Mouse (Mus musculus): ENCODE data around the gene Gm28374.

Gm28374 gene

DNA sequence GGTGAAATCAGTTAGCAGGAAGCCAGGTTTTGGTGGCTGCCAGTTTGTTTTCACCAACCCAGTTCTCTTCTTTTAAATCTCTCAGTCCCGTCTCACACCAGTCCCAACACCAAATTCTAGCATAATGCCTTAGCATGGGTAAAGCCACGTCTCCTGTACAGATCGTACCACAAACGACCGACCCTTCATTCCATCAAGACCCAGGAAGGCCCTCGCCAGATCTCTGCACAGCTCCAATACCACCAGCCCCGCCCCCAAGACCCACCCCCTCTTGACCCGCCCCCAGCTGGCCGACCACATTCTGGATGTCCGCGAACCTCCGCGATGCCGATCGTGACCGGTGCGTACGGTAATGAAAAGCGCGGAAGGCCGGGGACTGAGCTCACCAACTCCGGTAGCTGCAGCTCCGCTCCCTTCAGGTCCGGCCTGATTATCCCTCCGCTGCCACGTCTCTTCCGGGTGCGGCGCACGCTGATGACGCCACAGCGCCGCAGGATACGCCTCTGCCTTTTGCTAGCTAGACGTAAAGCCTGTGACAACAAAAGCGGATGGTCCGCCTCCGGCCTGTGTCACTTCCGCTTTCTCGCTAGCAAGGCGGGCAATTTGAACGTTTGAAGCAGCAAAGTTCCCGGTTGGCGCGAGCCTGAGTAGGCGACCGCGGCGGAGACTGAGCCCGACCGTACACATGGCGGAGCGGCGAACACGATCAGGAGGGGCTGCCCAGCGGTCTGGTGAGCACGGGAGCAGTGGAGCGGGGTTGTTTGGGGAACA, 2.6 kb upstream of the Gm28374 start, which contains the start of the genes Zfpl1 and Cdca5:
Zfpl1 (minus strand) TSS at position 479 of the 771 bp plus-strand sequence.
Cdca5 (plus strand) TSS at position 506 of the 771 bp plus-strand sequence.
- peak; percentile 93 to 96 for DNase-seq

DNA sequence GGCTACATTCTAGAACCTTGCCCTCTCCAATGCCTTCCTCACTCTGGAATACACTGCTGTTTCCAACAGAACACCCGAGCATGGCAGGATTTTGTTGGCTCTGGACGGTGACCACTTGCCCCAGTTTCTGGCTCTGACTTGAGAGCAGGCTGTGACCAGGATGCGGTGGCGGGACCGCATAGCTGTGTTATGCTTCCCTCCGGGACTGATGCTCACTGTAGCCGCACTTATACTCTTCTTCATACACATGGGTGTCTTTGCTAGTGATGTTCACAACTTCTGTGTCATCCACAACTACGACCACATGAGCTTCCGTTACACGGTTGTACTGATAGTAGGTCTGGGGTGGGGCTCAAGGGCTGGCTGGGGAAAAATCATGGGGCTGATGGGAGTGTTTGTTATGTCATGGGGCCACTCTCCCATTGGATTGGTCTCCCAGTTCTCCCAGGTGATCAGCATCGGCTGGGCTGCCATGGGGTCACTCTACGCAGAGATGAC, 2.0 kb downstream of the Gm28374 start, which contains the start of gene Tmem262:
Tmem262 (plus strand) TSS at position 51 of the 498 bp plus-strand sequence.
- DNase-seq: no peak

DNA sequence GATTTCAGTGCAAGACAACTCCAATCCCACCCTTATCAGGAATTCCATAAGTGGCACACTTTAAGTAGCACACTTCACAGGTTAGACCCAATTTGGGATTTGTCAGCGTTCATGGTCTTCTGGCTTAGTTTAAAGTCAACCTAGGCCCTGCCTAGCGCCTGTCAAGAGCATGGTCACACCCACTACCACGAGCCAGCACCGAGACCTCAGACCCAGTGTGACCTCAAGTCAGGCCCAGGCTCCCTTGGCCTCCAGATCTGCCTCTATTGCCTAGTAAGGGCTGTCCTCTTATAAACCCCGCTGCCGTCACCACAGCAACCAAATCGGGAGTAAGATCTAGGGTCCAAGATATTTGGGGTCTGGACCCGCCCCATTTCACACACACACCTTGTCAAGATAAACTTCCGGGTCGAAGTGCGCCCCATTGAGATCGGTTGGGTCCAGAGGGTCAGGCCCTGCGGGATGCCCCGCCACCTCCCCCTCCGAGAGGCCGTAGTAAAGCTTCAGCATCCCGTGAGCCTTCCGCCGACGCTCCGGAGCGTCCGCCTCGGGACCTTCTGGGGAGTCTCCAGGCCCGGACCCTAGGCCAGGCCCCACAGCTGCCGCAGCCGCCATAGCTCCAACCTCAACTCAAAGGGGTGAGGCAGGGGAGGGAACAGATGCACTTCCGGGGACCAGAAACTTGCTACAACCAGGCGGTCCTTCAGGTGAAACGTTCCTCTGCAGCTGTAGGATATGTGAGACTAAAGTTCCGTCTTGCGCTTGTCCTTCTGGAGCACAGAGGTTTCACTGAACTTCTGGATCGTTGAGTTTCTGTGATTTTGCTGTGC, 5.3 kb downstream of the Gm28374 start, which contains the start of gene Vps51:
Vps51 (minus strand) TSS at position 668 of the 830 bp plus-strand sequence.
- DNase-seq: peak; percentile 81 to 83

DNA sequence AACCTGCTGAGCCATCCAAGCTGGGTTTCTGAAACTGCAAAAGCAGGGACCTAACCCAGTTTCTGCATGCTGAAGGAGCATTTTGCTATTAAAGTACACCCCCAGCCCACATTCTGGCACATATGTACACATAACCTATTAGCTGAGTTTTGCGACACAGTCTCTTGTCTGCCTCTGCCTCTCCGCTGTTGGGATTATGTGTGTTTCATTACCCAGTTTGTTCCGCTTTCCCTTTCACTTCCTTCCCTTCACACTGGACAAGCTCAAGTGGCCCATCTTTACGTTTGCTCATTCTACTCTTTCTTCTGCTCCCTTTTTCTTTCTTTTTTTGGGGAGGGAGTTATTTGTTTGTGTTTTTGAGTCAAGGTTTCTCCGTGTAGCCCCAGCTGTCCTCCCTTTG, 8.2 kb downstream of the Gm28374 start:
- no peak for DNase-seq

DNA sequence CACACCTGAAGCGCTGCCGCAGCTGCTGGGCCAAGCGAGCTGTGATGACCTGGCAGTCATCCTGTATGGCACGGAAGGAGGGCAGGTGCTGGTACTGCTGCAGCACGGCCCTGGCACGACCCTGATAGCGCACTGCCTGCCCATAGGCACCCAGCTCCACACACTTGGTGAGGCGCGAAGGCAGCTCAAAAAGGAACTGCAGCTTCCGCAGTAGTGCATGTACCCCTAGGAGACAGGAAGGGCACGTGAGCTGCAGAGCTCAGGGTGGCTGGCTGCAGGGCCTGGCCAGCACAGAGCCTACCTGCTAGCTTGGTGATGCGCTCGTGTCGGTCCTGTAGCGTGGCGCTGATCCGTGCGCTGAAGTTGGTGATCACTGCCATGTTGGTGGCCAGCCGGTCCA, 10.8 kb downstream of the Gm28374 start:
- no peak for DNase-seq

DNA sequence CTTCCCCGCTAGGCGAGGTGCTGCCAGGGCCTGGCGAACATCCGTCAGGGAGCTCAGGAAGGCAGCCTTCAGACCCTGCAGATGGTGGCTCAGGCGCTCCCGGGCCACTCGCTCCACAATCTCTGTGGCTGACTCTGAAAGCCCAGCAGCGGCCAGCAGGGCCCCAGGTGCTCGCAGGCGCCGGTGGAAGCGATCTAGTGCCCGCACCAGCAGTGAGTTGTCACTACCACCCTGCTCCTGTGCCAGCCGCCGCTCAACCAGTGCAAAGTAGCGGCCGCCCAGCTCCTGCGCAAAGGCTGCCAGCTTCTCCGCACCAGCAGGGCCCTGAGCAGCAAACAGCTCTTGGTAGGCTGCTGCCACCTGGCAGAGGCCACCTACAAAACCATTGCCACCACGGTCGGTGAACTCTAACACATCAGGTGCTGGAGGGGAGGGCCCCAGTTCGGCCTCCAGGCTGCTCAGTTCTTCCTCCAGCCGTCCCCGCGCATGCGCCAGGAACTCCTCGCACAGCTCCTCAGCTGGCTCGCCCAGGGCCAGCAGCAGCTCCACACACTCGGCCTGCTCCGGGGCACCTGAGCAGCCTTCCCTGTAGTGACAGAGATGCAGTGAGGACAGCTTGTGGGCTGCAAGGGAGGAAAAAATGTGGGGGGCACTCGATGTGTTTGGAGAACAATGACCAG, 11.3 kb downstream of the Gm28374 start:
- DNase-seq: no peak

DNA sequence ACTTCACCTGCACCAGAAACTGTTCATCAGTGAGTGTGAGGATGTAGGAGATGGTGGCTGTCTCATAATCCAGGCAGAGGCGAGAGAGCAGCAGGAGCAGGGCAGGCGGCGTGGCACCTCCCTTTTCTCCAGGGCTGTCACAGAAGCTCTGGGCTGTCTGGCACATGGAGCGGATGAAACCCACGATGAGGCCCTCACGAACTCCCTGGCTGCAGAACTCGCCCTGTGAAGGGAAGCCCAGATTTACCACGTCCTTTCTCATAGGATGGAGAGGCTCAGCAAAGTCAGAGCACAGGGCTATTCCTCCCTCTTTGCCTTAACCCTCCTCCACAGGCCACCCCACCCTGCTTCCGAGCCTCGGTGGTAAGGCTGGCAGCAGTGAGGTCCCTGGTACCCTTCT, 12.2 kb downstream of the Gm28374 start:
- DNase-seq: no peak

DNA sequence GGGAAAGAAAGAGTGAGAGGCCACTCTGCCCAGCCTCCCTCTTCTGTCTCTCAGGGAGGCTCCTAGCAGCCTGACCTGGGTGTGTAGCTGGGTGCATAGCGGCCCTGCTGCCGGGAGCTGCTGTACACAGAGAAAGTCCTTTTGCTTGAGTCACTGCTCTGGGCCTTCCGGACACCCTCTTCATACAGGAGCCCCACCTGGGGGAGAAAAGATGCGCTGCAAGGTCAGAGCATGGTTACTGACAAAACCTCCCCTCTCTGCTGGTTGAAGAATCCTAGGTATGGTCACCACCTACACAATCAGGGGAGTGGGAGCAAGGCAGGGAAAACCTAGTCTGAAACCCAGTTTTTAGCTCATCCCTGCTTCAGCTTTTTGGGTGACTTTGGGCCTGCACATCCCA, 13.1 kb downstream of the Gm28374 start:
- peak in 1 of 2 experiments; percentile 41 for DNase-seq

DNA sequence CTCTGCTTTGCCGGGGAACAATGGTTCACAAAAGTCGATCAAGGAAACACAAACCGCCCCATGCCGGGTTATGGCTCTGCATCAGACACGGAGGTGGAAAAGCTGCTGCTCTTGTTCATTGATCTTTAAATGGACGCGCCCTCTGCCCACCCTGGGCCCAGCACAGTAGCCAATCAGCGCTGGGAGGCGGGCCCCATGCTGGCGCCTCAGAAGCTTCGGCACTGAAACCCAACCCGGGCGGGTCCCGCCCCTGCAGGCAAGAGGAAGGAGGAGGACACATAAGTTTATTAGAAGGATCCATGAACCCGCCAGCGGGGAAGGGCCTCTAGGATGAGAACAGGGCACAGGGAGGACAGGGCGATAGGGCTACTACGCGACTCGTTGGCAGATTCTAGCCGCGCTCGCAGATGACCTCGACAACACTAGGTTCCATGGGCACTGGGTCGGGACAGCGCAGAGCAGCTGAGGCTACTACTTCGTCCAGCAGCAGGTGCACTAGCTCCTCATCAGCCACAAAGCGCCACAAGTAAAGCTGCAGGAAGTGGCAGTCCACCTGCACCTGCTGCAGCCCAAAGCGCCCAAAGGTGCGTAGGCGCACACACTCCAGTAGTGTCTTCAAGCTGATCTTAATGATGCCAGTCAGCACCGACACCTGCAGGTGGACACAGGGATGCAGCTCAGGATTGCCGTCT, 14.2 kb downstream of the Gm28374 start, which contains the start of gene Tm7sf2:
Tm7sf2 (minus strand) TSS at position 650 of the 692 bp plus-strand sequence.
- peak; percentile 83 to 89 for DNase-seq

DNA sequence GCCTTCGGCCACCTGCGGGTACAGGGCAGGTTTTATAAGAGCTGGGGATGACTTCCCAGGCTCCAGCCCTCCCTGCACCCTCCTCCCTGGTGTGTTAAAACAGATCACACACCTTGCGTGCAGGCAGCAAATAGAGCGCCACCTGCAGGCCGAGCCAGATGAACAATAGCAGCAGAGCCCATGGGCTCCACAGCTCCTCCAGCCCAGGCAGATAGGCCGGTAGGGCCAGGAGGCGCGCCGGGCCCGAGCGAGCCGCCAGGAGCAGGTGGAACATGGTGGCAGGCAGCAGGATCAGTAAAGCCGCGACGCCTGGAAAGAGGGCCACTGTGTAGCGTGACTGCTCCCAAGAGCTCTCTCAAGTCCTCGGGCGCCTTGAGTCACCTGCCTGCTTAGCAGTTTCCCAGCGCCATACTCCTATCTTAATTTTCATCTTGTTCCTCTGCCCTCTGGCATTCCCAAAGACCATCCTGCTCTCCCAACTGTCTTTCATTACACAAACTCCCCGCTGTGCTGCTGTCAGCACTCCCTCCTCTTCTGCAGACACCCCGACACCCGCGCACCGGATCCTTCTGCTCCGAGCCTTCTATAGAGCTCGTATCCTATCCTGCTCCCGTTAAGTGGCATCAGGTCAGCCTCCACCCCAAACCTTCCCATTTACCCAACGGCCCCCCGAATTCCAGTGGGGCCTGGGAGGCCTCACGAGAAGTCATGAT, 14.9 kb downstream of the Gm28374 start:
- DNase-seq: peak; percentile 84

DNA sequence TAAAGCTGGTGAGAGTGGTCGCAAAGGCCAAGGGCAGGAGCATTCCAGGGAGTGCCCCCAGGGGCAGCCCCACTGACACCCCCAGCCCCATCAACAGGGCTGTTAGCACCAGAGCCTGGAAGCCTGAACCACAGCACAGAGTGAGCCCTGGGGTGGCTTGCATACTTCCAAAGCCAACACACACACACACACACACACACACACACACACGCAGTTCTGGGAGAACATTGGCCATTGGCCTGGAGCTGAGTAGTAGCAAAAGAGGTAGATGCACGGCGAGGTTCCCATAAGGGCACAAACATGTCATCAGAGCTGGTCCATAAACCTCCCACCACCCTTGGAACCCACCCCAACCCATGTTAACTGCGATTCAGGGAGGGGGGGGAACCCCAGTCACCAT, 15.5 kb downstream of the Gm28374 start:
- DNase-seq: no peak

DNA sequence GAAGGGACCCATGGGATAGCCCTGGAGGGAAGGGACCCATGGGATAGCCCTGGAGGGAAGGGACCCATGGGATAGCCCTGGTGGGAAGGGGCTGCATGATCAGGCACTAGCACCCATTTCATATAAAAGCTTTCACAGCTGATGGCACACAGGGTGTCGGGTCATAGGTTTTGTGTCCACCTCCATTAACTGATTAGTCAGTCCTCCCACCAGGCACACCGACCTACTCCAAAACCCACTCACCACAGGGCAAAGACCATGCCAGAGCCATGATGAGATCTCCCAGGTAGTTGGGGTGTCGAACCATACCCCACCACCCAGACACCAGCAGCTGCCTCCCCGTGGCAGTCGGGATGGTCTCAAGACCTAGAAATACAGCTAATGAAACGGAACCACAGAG, 19.0 kb downstream of the Gm28374 start:
- no peak for DNase-seq

DNA sequence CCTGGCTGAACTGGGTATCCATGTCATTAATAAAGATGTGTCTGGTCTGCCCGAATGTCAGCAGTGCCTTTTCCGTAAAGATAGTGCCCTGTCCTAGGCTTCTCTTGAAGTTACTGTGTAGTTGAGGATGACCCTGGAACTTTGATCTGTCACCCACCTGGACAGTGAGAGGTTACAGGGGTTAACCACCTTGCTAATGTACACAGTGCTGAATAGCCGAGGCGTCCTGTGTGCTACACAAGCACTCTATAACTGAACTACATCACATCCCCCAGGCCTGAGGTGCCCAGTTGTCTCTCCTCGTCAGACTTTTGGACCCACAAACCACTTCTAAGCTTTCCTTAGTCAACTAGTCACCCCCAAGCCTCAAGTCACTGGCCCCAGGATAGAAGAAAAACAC, 19.6 kb downstream of the Gm28374 start:
- DNase-seq: no peak

DNA sequence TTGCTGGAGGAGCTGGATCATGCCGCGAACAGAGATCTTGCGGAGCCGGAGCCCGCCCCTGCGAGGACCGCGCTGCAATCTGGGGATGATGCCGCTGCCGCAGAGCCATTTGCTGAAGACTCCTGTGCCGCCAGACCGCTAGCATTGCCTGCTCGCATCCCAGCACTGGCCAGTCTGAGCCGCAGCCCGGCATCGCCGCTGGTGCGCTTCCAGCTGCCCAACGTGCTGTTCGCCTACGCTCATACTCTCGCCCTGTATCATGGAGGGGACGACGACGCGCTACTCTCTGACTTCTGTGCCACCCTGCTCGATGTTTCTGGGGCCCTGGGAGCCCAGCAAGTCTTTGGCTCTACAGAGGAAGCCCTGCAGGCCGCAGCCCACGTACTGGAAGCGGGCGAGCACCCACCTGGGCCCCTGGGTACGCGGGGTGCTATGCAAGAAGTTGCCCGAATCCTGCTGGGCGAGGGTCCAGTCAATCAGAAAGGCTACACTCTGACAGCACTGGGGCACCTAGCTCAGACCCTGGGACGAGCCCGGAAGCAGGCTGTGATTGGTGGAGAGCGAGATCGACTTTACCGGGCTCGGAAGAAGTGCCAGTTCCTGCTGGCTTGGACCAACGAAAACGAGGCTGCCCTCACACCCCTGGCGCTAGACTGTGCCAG, 20.3 kb downstream of the Gm28374 start:
- DNase-seq: peak; percentile 72 to 77

DNA sequence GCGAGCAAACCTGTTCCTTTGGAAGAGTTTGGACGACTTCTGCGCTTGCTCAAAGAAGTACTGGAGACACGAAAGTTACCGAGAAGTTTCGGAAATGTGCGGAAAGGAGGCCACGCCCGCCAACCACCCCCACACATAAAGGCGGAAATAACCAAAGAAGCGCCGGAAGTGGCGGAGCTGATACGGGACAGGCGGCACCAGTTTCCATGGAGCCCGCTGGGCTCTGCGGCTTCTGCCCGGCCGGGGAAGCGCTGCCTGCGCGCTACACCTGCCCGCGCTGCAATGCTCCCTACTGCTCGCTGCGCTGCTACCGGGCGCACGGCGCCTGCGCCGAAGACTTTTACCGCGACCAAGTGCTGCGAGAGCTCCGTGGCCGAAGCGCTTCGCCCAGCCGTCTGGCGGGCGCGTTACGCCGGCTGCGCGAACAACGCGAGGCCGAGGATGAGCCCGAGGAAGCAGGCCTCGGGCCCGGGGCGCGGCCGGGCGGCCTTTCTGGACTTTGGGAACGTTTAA, 21.0 kb downstream of the Gm28374 start, which contains the start of gene Znhit2:
Znhit2 (plus strand) TSS at position 172 of the 513 bp plus-strand sequence.
- DNase-seq: peak; percentile 93 to 95

DNA sequence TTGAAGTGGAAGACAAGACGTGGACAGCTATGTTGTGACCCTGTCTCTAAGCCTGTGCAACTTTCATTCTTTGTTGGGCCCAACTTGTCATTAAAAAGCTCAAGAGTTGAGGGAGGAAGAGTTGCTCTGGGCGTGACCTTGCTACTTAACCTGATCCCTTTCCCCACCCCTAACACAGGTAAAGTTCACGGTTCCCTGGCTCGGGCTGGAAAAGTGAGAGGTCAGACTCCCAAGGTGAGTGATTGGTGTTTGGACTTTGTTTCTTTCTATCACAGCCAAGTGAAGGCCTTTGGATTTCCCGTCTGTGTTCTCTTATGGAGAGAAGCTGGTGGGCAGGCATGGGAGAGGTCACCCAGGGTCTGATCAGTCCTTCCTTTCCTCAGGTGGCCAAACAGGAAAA, 23.1 kb downstream of the Gm28374 start:
- no peak for DNase-seq

DNA sequence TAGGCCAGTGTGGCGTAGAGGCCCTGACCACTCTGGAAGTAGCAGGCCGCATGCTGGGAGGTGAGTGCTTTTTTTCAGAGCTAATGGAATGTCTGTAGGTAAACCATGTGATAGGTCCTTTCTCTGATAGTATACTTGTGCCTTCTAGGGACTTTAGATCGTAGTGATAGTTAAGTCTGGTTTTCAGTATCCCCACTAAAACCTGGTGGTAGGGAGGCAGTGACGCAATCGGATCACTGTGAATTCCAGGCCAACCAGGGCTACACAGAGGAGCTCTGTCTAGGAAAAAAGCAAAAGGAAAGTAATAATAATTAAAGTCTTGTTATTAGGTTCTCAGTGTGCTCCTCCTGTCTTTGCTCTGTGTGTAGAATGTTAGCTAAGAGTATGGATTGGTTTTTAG, 23.5 kb downstream of the Gm28374 start:
- DNase-seq: no peak

DNA sequence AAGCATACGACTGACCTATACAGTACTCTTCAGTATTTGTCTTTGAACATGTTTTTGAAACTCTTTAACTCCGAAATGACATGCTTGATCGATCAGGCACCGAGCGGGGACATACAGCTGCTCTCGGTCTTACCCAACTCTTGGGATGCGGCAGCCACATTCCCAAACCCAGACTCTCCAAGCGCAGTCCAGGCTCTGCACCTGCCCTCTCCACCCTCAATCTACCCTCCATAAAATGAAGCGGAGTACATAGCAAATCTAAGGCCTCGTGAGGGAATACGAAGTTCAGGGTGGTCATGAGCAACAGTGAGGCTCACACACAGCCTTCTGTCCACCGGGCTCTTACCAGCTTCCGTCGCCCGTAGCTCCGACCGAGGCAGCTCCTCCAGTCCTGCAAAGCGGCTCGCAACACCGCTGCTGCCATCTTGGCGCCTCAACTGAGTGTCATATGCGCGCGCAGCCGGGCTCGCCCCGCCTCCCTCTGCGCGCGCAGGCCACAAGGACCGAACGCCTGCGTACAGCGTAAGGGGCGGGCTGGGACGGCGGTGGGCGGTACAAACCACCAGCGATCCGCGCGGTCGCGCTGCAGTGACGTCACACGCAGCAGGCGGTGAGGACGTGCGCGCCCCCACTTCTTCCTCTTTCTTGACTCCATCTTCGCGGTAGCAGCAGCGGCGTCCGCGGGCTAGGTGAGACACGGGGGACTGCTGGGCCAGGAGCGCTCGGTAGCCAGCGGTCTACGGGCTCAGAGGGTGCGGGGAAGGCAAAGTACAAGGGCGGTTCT, 24.6 kb downstream of the Gm28374 start, which contains the start of the genes Mrpl49 and Fau:
Mrpl49 (minus strand) TSS at position 473 of the 784 bp plus-strand sequence.
Fau (plus strand) TSS at position 532 of the 784 bp plus-strand sequence.
- peak; percentile 99 for DNase-seq

DNA sequence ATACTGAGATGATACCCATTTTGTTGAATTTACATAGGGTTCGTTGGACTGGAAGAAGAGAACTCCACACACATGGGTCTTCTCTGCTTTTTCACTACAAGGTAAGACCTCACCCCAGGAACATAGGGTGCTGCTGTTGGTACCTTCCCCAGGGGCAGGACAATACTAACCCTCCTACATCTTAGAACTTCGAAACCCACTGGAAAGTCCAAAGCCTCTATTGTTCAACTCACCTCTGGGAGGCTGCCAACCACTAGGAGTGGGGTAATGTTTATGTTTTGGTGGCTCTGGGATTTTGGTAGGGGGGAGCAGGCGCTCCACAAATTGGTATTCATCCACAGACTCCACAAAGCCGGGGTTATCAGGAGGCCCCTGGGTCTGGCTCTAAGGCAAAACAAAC, 25.4 kb downstream of the Gm28374 start:
- no peak for DNase-seq

Measured in thymus, postnatal 36 days (tissue).